Mouse (Mus musculus) hindbrain, postnatal 0 days (tissue): ENCODE measurements around the gene Cst6. TPM values are rescaled to one million over a fixed set of nuclear protein-coding genes. Genes with fewer than 3 reads are reported as not detected.

Source experiments
- ATAC-seq: fragments of 200-750 bp; cut with Nextera tagmentation; 2 replicates; pipeline ENCODE4 v1.8.0; 2017; ENCODE audit warnings: mild to moderate bottlenecking, moderate TSS enrichment, moderate library complexity
- DNase-seq: peaks from one replicate; pipeline ENCODE4 v3.0.0-alpha.2; 2015; ENCODE audit warnings: low spot score
- H3K27ac ChIP-seq: fragments of 300-500 bp; sonication (generic); 2 replicates; pipeline ENCODE4 v1.5.1; 2014; ENCODE audit warnings: mild to moderate bottlenecking
- H3K27me3 ChIP-seq: fragments of 300-500 bp; sonication (generic); 2 replicates; pipeline ENCODE4 v1.6.1; 2014; ENCODE audit warnings: low read length, mixed read lengths; ENCODE audit not compliant: insufficient read depth
- H3K36me3 ChIP-seq: fragments of 300-500 bp; sonication (generic); 2 replicates; pipeline ENCODE4 v1.6.1; 2014; ENCODE audit warnings: low read length, mixed read lengths; ENCODE audit not compliant: insufficient read depth
- H3K4me1 ChIP-seq: fragments of 300-500 bp; sonication (generic); 2 replicates; pipeline ENCODE4 v1.6.1; 2014; ENCODE audit warnings: antibody characterized with exemption, low read length, mixed read lengths; ENCODE audit not compliant: insufficient read depth
- H3K4me2 ChIP-seq: fragments of 300-500 bp; sonication (generic); 2 replicates; pipeline ENCODE4 v1.6.1; 2014; ENCODE audit warnings: low read depth, mild to moderate bottlenecking, low read length, moderate library complexity, mixed read lengths
- H3K4me3 ChIP-seq: fragments of 300-500 bp; sonication (generic); 2 replicates; pipeline ENCODE4 v1.5.1; 2014; ENCODE audit warnings: low read length
- H3K9ac ChIP-seq: fragments of 300-500 bp; sonication (generic); replicated peaks from 2 replicates; pipeline ENCODE4 v1.6.1; 2014; ENCODE audit warnings: mild to moderate bottlenecking, low read length, moderate library complexity, mixed read lengths
- H3K9me3 ChIP-seq: fragments of 300-500 bp; sonication (generic); 2 replicates; pipeline ENCODE4 v1.6.1; 2016; ENCODE audit warnings: low read length, mixed read lengths
- CTCF ChIP-seq: IDR thresholded peaks from 2 replicates; pipeline ENCODE4 v1.5.1; 2016; ENCODE audit warnings: antibody characterized with exemption, control low read depth, low read depth
- WGBS: fragments of 180-500 bp; shearing (Covaris S2); extraction: QIAGEN DNeasy Blood & Tissue Kit; methylation state at CpG from one replicate; pipeline ENCODE4 v1.1.7; 2014; 5-methylcytosine and 5-hydroxymethylcytosine counted together
- polyA plus RNA-seq: library from polyadenylated mRNA; unstranded; fragments of >200 nt; fragmentation: Nextera tagmentation; extraction: Ambion mirVana; gene quantifications from 2 replicates; pipeline ENCODE4 v1.2.1, GENCODE M21; 2015
- total RNA-seq: library from RNA; depleted of rRNA; stranded (reverse); fragments of >200 nt; gene quantifications from 2 replicates; pipeline ENCODE4 v1.2.3, GENCODE M21; 2014

Gene Cst6
- total and polyA plus RNA-seq, 2 experiments from 2014 or later, result 9.8 to 16.1 TPM

DNA sequence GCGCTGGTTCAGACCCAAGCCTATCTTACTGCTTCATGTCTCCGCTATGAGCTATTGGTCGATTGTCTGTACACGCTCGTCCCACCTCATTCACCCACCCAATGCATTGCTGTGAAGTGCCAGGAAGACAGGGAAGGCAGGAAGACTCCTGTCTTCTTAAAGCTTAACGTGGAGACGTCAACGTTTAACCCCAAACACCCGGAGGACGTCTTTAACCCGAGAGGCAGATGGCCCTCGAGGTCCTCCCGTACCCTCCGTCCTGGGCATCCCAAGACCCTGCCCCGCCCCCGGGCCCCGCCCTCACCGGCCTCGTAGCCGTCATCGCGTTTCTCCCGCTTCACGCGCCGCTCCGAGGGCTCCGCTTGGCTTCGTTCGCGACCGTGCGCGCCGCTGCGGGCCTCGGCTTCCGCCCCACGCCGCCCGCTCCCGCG is 38.7 kb upstream of the Cst6 start:
- TF ChIP-seq CTCF, result no peak
- under 1% methylated on average over 43 of the region's 43 CpGs for WGBS
- DNase-seq (peak; percentile 23), ATAC-seq (peak; percentile 57)
- peak overlapping the region; percentile 83 for H3K4me2 ChIP-seq
- H3K36me3 ChIP-seq, result peaks cover 21% of the 10 kb centered on the region
- peak overlapping the region; percentile 97 for H3K9ac ChIP-seq
- no peaks in the 10 kb centered on the region for H3K27me3 ChIP-seq
- peak overlapping the region; percentile 95 for H3K27ac ChIP-seq
- H3K9me3 ChIP-seq, result no peaks in the 10 kb centered on the region
- peak overlapping the region; percentile 97 for H3K4me3 ChIP-seq
- peaks cover 17% of the 10 kb centered on the region for H3K4me1 ChIP-seq

DNA sequence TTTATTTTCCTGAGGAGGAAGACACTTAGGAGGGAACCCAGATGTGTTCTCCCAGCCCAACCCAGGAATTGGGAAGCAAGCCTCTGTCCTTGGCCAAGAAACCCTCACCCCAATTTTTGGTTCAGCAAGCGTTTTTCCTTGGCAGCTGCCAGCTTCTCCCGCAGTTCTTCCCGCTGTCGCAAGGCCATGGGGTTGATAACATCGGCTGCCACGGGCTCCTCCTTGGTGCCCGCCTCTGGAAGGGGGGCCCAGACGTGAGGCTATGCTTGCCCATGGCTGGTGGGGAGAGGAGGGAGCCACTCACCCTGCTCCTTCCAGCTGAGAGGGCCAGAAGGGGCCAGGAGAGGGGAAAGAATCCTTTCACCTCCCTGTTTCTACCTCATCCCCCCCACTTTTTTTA is 35.3 kb upstream of the Cst6 start:
- DNase-seq (no peak), ATAC-seq (no peak)
- Histone ChIP-seq H3K4me1 (peaks cover 17% of the 10 kb centered on the region), H3K36me3 (peaks cover 53% of the 10 kb centered on the region), H3K9me3 (no peaks in the 10 kb centered on the region), H3K27ac (no peak overlapping the region), H3K4me2 (no peak overlapping the region), H3K4me3 (no peak overlapping the region), H3K27me3 (no peaks in the 10 kb centered on the region), H3K9ac (no peak overlapping the region)
- no peak for TF ChIP-seq CTCF
- WGBS, result 91% methylated on average over 8 of the region's 8 CpGs

DNA sequence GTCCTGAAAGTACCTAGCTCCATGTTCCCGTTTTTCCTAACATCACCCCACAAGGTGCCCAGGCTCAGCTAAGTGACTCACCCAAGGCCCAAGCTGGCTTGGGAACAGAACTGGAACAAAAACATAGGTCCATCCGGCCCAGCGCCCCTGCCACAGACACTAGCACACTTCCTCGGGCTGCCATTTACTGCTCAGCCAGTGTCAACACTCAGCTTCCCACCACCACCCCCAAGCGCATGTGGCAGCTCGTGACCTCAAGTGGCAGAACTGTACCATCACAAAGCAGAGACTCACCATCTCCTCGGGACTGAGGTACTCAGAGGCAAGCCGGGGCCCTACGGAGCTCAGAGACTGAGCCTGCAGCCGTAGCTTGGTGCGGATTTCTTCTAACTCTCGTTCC is 34.0 kb upstream of the Cst6 start:
- no peak for TF ChIP-seq CTCF
- Histone ChIP-seq H3K9me3 (no peaks in the 10 kb centered on the region), H3K9ac (no peak overlapping the region), H3K4me2 (no peak overlapping the region), H3K27ac (no peak overlapping the region), H3K27me3 (no peaks in the 10 kb centered on the region), H3K4me3 (no peak overlapping the region), H3K4me1 (peaks cover 12% of the 10 kb centered on the region; the same call in 1 of the 2 replicates), H3K36me3 (peaks cover 67% of the 10 kb centered on the region)
- 95% methylated on average over 12 of the region's 12 CpGs for WGBS
- DNase-seq (no peak), ATAC-seq (no peak)

DNA sequence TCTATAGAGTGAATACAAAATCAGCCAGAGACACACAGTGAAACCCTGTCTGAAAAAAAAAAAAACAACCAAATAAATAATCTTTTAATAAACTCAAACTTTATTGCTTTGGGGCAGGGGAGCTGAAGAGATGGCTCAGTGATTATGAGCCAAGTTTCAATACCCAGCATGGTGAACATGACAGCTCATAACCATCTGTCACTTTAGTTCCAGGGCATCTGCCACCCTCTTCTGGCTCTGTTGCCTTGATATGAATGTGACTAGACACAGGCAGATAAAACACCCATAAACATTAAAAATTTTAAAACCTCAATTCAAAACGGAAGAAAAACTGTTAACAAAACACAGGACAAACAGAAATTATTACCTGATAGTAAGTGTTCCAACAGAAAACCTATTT is 28.1 kb upstream of the Cst6 start:
- Histone ChIP-seq H3K4me2 (no peak overlapping the region), H3K4me3 (no peak overlapping the region), H3K27ac (no peak overlapping the region), H3K9ac (no peak overlapping the region), H3K36me3 (peaks cover 54% of the 10 kb centered on the region), H3K4me1 (no peaks in the 10 kb centered on the region), H3K27me3 (no peaks in the 10 kb centered on the region), H3K9me3 (no peaks in the 10 kb centered on the region)
- no peak for ATAC-seq
- no peak for DNase-seq
- 90% methylated on average over 1 of the region's 1 CpGs for WGBS
- no peak for TF ChIP-seq CTCF

DNA sequence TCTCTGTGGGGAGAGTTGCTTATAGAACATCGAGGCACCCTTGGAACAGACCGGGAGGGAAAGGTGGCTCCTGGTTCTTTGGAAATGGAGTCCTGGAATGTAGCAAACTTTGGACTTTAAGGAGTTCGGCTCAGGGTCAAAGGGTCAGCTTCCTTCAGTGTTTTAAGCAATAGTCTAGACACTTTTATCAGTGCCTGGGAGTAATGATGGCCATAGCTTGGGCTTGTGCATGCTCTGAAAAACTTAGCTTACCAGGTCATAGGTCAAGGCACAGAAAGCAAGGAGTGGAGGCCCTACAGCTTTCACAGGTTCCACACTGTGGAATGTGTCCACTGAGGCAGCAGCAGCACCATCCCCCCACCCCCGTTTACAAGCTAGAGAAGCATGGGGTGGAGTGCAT is 25.4 kb upstream of the Cst6 start:
- Histone ChIP-seq H3K4me3 (no peak overlapping the region), H3K27ac (no peak overlapping the region), H3K9me3 (no peaks in the 10 kb centered on the region), H3K4me2 (no peak overlapping the region), H3K4me1 (no peaks in the 10 kb centered on the region), H3K27me3 (no peaks in the 10 kb centered on the region), H3K36me3 (peaks cover 49% of the 10 kb centered on the region), H3K9ac (no peak overlapping the region)
- whole genome bisulfite sequencing, result 83% methylated on average over 4 of the region's 4 CpGs
- no peak for TF ChIP-seq CTCF
- no peak for DNase-seq
- ATAC-seq, result no peak

DNA sequence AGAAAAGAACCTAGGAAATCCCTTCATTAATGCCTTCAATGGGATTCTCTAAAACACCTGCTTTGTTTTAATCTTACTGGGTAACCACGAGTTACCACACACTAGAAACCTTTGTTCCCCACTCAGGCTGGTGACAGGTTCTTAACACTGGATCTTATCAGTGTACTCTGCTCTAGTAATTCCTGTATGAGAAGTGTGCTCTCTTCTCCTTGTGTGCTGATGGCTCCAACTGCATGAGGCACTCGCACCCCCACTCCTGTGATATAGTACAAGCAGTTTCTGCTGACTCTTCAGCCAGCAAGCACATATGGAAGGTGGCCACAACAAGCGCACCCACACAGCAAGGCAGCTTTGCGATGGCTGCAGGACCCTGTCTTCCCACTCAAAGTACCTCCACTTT is 24.8 kb upstream of the Cst6 start:
- H3K9me3 ChIP-seq, result no peaks in the 10 kb centered on the region
- H3K27me3 ChIP-seq, result no peaks in the 10 kb centered on the region
- no peak overlapping the region for H3K4me2 ChIP-seq
- peaks cover 49% of the 10 kb centered on the region for H3K36me3 ChIP-seq
- no peak overlapping the region for H3K9ac ChIP-seq
- H3K27ac ChIP-seq, result no peak overlapping the region
- ATAC-seq (no peak), DNase-seq (no peak)
- no peak for TF ChIP-seq CTCF
- no peak overlapping the region for H3K4me3 ChIP-seq
- 83% methylated on average over 4 of the region's 4 CpGs for WGBS
- H3K4me1 ChIP-seq, result no peaks in the 10 kb centered on the region

DNA sequence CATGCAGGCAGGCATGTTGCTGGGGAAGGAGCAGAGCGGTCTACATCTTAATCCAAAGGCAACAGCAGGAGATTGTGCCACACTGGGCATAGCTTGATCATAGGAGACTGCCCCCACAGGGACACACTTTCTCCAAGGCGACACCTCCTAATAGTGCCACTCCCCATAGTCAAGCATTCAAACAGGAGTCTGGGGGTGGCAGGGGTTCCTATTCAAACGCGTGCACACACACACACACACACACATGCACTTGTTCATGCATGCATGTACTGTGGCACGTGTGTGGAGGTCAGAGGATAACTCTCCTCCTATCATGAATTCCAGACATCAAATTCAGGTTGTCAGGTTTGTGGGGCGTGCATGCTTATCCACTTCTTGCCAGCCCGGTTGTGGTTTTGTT is 23.4 kb upstream of the Cst6 start:
- H3K4me2 ChIP-seq, result no peak overlapping the region
- ATAC-seq (no peak), DNase-seq (no peak)
- peaks cover 42% of the 10 kb centered on the region for H3K36me3 ChIP-seq
- no peak overlapping the region for H3K27ac ChIP-seq
- no peak for TF ChIP-seq CTCF
- H3K9me3 ChIP-seq, result no peaks in the 10 kb centered on the region
- H3K4me3 ChIP-seq, result no peak overlapping the region
- 91% methylated on average over 7 of the region's 7 CpGs for WGBS
- H3K27me3 ChIP-seq, result no peaks in the 10 kb centered on the region
- H3K4me1 ChIP-seq, result 0 out of 2 replicates have a peak, but pooled peaks cover 5% of the 10 kb centered on the region
- H3K9ac ChIP-seq, result no peak overlapping the region
